Mouse (Mus musculus) neural tube, embryonic 13.5 days (tissue): ENCODE results near the gene Vax2. TPM values are rescaled to one million over a fixed set of nuclear protein-coding genes. Genes with fewer than 3 reads are reported as not detected.
A peak's percentile ranks its signal among the peaks of the same experiment; 100 is the strongest.

Experiments
- ATAC-seq: fragments of 200-750 bp; cut with Nextera tagmentation; 2 replicates; pipeline ENCODE4 v1.8.0; 2017; ENCODE audit warnings: low read depth, mild to moderate bottlenecking, moderate TSS enrichment, moderate library complexity
- H3K27ac ChIP-seq: fragments of 300-500 bp; sonication (generic); replicated peaks from 2 replicates; pipeline ENCODE4 v1.5.1; 2015; ENCODE audit warnings: moderate library complexity, mild to moderate bottlenecking, inconsistent platforms
- H3K27me3 ChIP-seq: fragments of 300-500 bp; sonication (generic); 2 replicates; pipeline ENCODE4 v1.6.1; 2015; ENCODE audit warnings: mild to moderate bottlenecking, inconsistent platforms
- H3K36me3 ChIP-seq: fragments of 300-500 bp; sonication (generic); 2 replicates; pipeline ENCODE4 v1.6.1; 2015; ENCODE audit warnings: mild to moderate bottlenecking, inconsistent platforms
- H3K4me1 ChIP-seq: fragments of 300-500 bp; sonication (generic); replicated peaks from 2 replicates; pipeline ENCODE4 v1.6.1; 2015; ENCODE audit warnings: inconsistent platforms
- H3K4me2 ChIP-seq: fragments of 300-500 bp; sonication (generic); 2 replicates; pipeline ENCODE4 v1.6.1; 2015; ENCODE audit warnings: inconsistent platforms, mild to moderate bottlenecking, moderate library complexity
- H3K4me3 ChIP-seq: fragments of 300-500 bp; sonication (generic); 2 replicates; pipeline ENCODE4 v1.5.1; 2015; ENCODE audit warnings: mild to moderate bottlenecking, inconsistent platforms
- H3K9ac ChIP-seq: fragments of 300-500 bp; sonication (generic); 2 replicates; pipeline ENCODE4 v1.6.1; 2015; ENCODE audit warnings: moderate library complexity, mild to moderate bottlenecking, inconsistent platforms
- H3K9me3 ChIP-seq: fragments of 300-500 bp; sonication (generic); 2 replicates; pipeline ENCODE4 v1.6.1; 2016; ENCODE audit warnings: inconsistent platforms
- WGBS: fragments of 180-500 bp; shearing (Covaris S2); methylation state at CpG from one replicate; pipeline ENCODE4 v1.1.7; 2015; 5-methylcytosine and 5-hydroxymethylcytosine counted together
- polyA plus RNA-seq: library from polyadenylated mRNA; unstranded; fragments of >200 nt; fragmentation: Nextera tagmentation; extraction: Ambion mirVana; gene quantifications from 2 replicates; pipeline ENCODE4 v1.2.1, GENCODE M21; 2015

Gene Vax2
- polyA plus RNA-seq, 1 experiment from 2014 or later = 0.15 TPM

DNA sequence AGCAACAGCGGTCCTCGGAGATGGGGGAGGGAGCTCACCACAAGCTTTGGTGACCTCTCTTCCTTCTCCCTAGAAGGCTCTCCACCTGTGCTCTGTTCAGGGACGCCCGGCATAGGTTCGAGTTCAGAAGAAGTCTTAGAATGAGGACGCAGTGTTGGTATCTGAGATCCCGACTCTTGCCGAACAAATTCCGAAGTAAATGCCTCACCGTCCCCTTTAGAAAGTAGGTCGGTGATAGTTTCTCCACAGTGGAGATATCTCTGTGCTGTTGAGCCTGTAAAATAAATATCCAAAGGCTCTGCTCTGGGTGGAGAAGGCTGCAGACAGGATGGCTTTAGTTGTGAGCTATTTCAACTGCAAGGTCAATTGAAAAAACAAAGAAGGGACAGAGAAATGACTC, 10.1 kb upstream of the Vax2 start:
- no peak overlapping the region for H3K4me3 ChIP-seq
- under 1% methylated on average over 11 of the region's 11 CpGs for WGBS
- H3K27me3 ChIP-seq = peaks cover 96% of the 10 kb centered on the region
- H3K27ac ChIP-seq = no peak overlapping the region
- no peak overlapping the region for H3K4me2 ChIP-seq
- no peaks in the 10 kb centered on the region for H3K4me1 ChIP-seq
- no peaks in the 10 kb centered on the region for H3K36me3 ChIP-seq
- no peak overlapping the region for H3K9ac ChIP-seq
- ATAC-seq = no peak
- no peaks in the 10 kb centered on the region for H3K9me3 ChIP-seq

DNA sequence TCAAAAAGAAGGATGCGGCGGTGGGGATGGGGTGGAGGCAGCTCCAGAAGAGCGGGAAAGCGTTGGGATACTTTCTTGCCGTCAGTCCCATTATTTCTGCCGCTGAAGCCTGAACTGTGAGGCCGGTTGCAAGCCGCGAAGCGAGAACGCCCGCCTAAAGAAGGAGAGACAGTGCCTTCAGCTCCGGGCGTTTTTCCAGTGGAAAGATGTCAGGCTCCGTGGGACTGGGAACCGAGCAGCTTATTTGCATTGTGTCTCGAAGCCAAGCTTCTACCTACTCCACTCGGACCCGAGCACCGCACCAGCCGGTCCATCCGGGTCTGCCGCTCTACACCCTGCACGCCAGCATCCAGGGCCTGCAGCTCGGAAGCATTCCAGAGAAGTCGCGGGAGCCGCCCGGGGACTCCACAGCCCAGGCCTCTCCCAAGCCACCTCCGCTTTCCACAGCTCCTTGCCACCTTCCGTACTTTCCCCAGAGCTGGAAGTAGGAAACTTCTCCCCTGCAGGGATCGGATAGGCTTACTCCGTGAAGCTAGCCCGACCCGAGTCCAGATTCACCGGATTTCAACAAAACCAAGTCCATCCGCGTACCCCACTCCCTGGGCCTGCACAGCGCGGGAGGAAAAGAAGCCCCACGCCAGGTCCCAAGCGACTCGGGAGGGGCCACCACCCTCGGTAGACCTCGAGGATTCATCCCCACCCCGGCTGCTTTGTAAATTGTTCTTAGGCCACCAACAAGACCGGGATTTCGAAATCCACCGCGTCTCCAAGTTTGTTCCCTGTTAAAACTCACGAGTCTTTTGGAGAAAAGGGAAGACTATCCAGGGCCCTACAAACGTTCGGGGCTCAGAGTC, 8.7 kb upstream of the Vax2 start:
- no peak overlapping the region for H3K4me2 ChIP-seq
- ATAC-seq = no peak
- 1% methylated on average over 53 of the region's 53 CpGs for WGBS

GRCm38 (mm10) chr6:83703000-83703721, 7.9 kb upstream of the Vax2 start:
- no peaks in the 10 kb centered on the region for H3K9me3 ChIP-seq
- no peak for ATAC-seq
- no peaks in the 10 kb centered on the region for H3K36me3 ChIP-seq
- no peak overlapping the region for H3K4me3 ChIP-seq
- H3K27ac ChIP-seq = no peak overlapping the region
- WGBS = under 1% methylated on average over 27 of the region's 27 CpGs
- no peak overlapping the region for H3K9ac ChIP-seq
- H3K27me3 ChIP-seq = peaks cover 96% of the 10 kb centered on the region
- H3K4me1 ChIP-seq = no peaks in the 10 kb centered on the region
- H3K4me2 ChIP-seq = no peak overlapping the region

More for the DNA sequence above, 8.7 kb upstream of the Vax2 start:
- no peaks in the 10 kb centered on the region for H3K9me3 ChIP-seq
- H3K9ac ChIP-seq = no peak overlapping the region
- no peaks in the 10 kb centered on the region for H3K36me3 ChIP-seq
- H3K4me3 ChIP-seq = no peak overlapping the region
- no peak overlapping the region for H3K27ac ChIP-seq
- H3K27me3 ChIP-seq = peaks cover 96% of the 10 kb centered on the region
- no peaks in the 10 kb centered on the region for H3K4me1 ChIP-seq

DNA sequence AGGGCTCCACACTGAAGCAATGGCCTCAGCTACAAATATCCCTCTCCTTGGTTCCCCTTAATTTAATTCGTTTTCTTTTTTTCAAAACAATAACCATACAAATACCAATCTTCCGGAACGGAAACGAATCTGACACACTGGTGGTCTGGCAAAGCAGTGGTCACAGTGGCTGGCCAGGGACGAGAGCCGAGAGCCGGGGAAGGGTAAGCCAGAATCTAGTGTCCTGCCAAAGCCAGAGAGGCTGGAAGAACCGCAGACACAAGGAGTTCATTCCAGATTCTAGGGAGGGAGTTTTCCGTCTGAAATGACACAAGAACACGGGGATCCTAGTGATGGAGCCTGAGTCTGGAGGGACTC, 7.4 kb upstream of the Vax2 start:
- H3K4me1 ChIP-seq = no peaks in the 10 kb centered on the region
- peaks cover 96% of the 10 kb centered on the region for H3K27me3 ChIP-seq
- H3K9ac ChIP-seq = no peak overlapping the region
- H3K4me2 ChIP-seq = no peak overlapping the region
- H3K36me3 ChIP-seq = no peaks in the 10 kb centered on the region
- WGBS = 1% methylated on average over 10 of the region's 10 CpGs
- H3K4me3 ChIP-seq = no peak overlapping the region
- no peak for ATAC-seq
- no peaks in the 10 kb centered on the region for H3K9me3 ChIP-seq
- H3K27ac ChIP-seq = no peak overlapping the region

GRCm38 (mm10) chr6:83704294-83704693, 6.8 kb upstream of the Vax2 start:
- Histone ChIP-seq H3K4me2 (no peak overlapping the region), H3K36me3 (no peaks in the 10 kb centered on the region), H3K9ac (no peak overlapping the region), H3K9me3 (no peaks in the 10 kb centered on the region), H3K4me1 (no peaks in the 10 kb centered on the region), H3K27ac (no peak overlapping the region), H3K4me3 (no peak overlapping the region), H3K27me3 (peaks cover 96% of the 10 kb centered on the region)
- ATAC-seq = no peak
- WGBS = 6% methylated on average over 1 of the region's 1 CpGs

GRCm38 (mm10) chr6:83704701-83705100, 6.4 kb upstream of the Vax2 start:
- no peaks in the 10 kb centered on the region for H3K36me3 ChIP-seq
- no peaks in the 10 kb centered on the region for H3K9me3 ChIP-seq
- H3K4me2 ChIP-seq = no peak overlapping the region
- H3K27me3 ChIP-seq = peaks cover 96% of the 10 kb centered on the region
- H3K4me3 ChIP-seq = no peak overlapping the region
- no peaks in the 10 kb centered on the region for H3K4me1 ChIP-seq
- ATAC-seq = no peak
- WGBS = 24% methylated on average over 5 of the region's 5 CpGs
- H3K27ac ChIP-seq = no peak overlapping the region
- no peak overlapping the region for H3K9ac ChIP-seq

- Histone ChIP-seq H3K4me1 (peaks cover 18% of the 10 kb centered on the region), H3K27ac (no peak overlapping the region), H3K9me3 (no peaks in the 10 kb centered on the region), H3K27me3 (peaks cover 100% of the 10 kb centered on the region), H3K4me2 (no peak overlapping the region), H3K36me3 (no peaks in the 10 kb centered on the region), H3K9ac (no peak overlapping the region), H3K4me3 (no peak overlapping the region)
- no peak for ATAC-seq
- WGBS = 5% methylated on average over 6 of the region's 6 CpGs
These were observed 3.1 kb upstream of the Vax2 start for GRCm38 (mm10) chr6:83707738-83708510.

DNA sequence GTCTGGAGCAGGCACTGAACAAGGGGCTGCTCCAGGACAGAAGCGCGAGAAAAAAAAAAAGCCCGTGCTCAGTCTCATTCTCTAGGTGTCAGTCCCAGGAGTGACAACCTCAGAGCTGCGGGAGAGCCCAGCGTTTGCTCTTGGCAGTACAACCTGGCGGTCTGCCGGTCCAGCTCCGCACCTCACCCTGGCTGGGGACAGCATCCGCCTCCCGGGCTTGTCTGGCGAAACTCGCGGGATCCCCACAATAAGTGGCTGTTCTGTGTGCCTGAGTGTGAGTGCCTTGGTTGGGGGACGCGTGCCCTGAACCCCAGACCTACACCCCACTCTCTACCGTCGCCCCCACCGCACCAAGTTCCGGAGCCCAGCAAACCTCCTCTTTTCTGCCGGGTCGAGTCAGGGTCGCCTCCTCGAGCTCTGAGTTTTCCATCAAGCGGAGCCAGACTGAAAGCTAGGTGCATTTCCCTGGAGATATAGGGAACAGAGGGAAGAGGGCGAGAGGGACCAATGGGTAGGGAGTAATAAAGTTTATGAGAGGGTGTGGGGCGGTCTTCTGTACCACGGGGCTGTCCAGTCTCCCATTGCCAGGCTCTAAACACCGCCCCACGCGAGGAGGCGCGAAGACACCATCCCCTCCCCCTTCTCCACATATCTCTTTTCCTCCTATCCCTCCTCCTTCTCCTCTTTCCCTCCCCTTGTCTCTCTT, 550 bp upstream of the Vax2 start:
- H3K27ac ChIP-seq = no peak overlapping the region
- WGBS = under 1% methylated on average over 32 of the region's 32 CpGs
- H3K4me1 ChIP-seq = peaks cover 22% of the 10 kb centered on the region
- H3K36me3 ChIP-seq = no peaks in the 10 kb centered on the region
- H3K4me2 ChIP-seq = peak overlapping the region; percentile 51
- ATAC-seq = peak; percentile 9; the same call in 1 of the 2 replicates
- H3K27me3 ChIP-seq = peaks cover 100% of the 10 kb centered on the region
- no peak overlapping the region for H3K9ac ChIP-seq
- peak overlapping the region; percentile 33 for H3K4me3 ChIP-seq
- H3K9me3 ChIP-seq = no peaks in the 10 kb centered on the region

DNA sequence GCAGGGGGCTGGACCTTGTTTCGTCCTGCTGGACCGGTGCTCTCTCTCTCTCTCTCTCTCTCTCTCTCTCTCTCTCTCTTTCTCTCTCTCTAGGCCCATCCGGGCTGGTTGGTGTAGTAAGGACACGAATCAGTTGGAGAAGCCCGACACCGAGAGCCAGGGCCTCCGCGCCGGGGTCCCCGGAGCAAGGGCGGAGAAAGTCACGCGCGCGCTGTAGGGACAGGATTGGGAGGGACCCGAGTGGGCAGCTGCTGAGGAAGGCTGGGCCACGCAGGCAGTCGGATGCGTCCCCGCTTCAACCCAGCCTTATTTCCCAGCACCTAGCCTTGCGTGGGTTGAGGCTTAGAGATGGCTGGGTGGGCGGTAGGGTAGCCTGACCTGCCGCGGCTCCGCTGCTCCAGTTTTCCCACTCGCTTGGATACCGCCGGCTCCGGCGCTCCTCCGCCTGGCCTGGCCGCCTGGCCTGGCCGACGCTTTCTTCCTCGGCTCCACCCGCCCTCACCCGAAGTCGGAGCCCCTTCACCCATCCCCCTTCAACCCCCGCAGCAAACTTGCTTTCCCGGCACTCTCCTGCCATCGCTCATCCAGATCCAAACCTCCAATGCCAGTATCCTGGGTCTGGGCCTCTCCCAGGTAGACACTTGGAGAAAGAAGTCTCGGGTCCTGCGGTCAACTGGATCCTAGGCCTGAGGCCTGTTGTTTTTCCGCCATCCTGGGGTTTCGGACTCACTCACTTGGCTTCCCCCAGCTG, 836 bp downstream of the Vax2 start:
- Histone ChIP-seq H3K9ac (no peak overlapping the region), H3K9me3 (no peaks in the 10 kb centered on the region), H3K27ac (no peak overlapping the region), H3K4me1 (peaks cover 22% of the 10 kb centered on the region), H3K4me2 (peak overlapping the region; percentile 51), H3K4me3 (peak overlapping the region; percentile 33), H3K36me3 (no peaks in the 10 kb centered on the region), H3K27me3 (peaks cover 99% of the 10 kb centered on the region)
- under 1% methylated on average over 45 of the region's 45 CpGs for WGBS
- ATAC-seq = 0 out of 2 replicates have a peak, but pooled peaks have one; percentile 13

- H3K9me3 ChIP-seq = no peaks in the 10 kb centered on the region
- no peak for ATAC-seq
- peaks cover 99% of the 10 kb centered on the region for H3K27me3 ChIP-seq
- no peak overlapping the region for H3K9ac ChIP-seq
- no peak overlapping the region for H3K4me2 ChIP-seq
- no peaks in the 10 kb centered on the region for H3K36me3 ChIP-seq
- 3% methylated on average over 12 of the region's 12 CpGs for WGBS
- H3K4me3 ChIP-seq = no peak overlapping the region
- no peak overlapping the region for H3K27ac ChIP-seq
- peaks cover 22% of the 10 kb centered on the region for H3K4me1 ChIP-seq
These were observed 2.4 kb downstream of the Vax2 start for GRCm38 (mm10) chr6:83713271-83714136.
